Mouse (Mus musculus): ENCODE measurements at regions not wholly inside any gene's neighbourhood (a gene's known extent, or its start where the extent isn't known, plus 50 kb on each side); places are given as distances from the start of the nearest gene placed in this dataset.
A peak's percentile ranks its signal among the peaks of the same experiment; 100 is the strongest.

- Histone ChIP-seq H3K4me3 (peak overlapping the region; percentile 74), H3K27ac (peak overlapping the region; percentile 95)
- no peak for TF ChIP-seq CTCF (IDR thresholded peaks at IDR 0.05)
- intact Hi-C loops (cut with DNase I): loop anchor here (1.0 kb wide), 1 partner anchor 369 kb away; no protein-coding TSS in a partner anchor
- no peak for DNase-seq (ENCODE audit: extremely low spot score in 1 of 2, low spot score in 2 of 2)
Measured at GRCm38 (mm10) chr9:41582711-41583236, 421.3 kb upstream of the Ubash3b start.

- Histone ChIP-seq H3K4me3 (peak overlapping the region; percentile 74), H3K27ac (peak overlapping the region; percentile 95)
- TF ChIP-seq CTCF (IDR thresholded peaks at IDR 0.05): no peak
- no peak for DNase-seq (ENCODE audit: extremely low spot score in 1 of 2, low spot score in 2 of 2)
- intact Hi-C loops (cut with DNase I): no loop called here
Measured at GRCm38 (mm10) chr9:41582171-41582570, 420.7 kb upstream of the Ubash3b start.

GRCm38 (mm10) chr9:41581741-41582140, 420.2 kb upstream of the Ubash3b start:
- intact Hi-C loops (cut with DNase I): loop anchor here (1.0 to 2.0 kb wide), 4 partner anchors 29 to 205 kb away; no protein-coding TSS in a partner anchor
- no peak for DNase-seq (ENCODE audit: extremely low spot score in 1 of 2, low spot score in 2 of 2)
- H3K4me3 ChIP-seq: peak overlapping the region; percentile 74
- peak overlapping the region; percentile 95 for H3K27ac ChIP-seq
- TF ChIP-seq CTCF (IDR thresholded peaks at IDR 0.05): no peak

- intact Hi-C loops (cut with DNase I): loop anchor here (1.0 to 2.0 kb wide), 4 partner anchors 30 to 204 kb away; no protein-coding TSS in a partner anchor
- no peak for TF ChIP-seq CTCF (IDR thresholded peaks at IDR 0.05)
- peak in 1 of 2 experiments; percentile 35 for DNase-seq (ENCODE audit: extremely low spot score in 1 of 2, low spot score in 2 of 2)
- Histone ChIP-seq H3K4me3 (peak overlapping the region; percentile 74), H3K27ac (peak overlapping the region; percentile 95)
Measured at GRCm38 (mm10) chr9:41581152-41581551, 419.7 kb upstream of the Ubash3b start.

GRCm38 (mm10) chr9:41580611-41581041, 419.1 kb upstream of the Ubash3b start:
- Histone ChIP-seq H3K4me3 (peak overlapping the region; percentile 74), H3K27ac (peak overlapping the region; percentile 95)
- no peak for TF ChIP-seq CTCF (IDR thresholded peaks at IDR 0.05)
- intact Hi-C loops (cut with DNase I): loop anchor here (1.0 to 2.0 kb wide), 4 partner anchors 30 to 204 kb away; no protein-coding TSS in a partner anchor
- peak; percentile 77 to 80 for DNase-seq (ENCODE audit: extremely low spot score in 1 of 2, low spot score in 2 of 2)

GRCm38 (mm10) chr9:41580067-41580466, 418.6 kb upstream of the Ubash3b start:
- Histone ChIP-seq H3K27ac (peak overlapping the region; percentile 95), H3K4me3 (peak overlapping the region; percentile 74)
- DNase-seq (ENCODE audit: extremely low spot score in 1 of 2, low spot score in 2 of 2): no peak
- intact Hi-C loops (cut with DNase I): loop anchor here (2.0 kb wide), 2 partner anchors 31 to 203 kb away; no protein-coding TSS in a partner anchor
- no peak for TF ChIP-seq CTCF (IDR thresholded peaks at IDR 0.05)

- peak; percentile 66 for TF ChIP-seq CTCF (IDR thresholded peaks at IDR 0.05)
- DNase-seq (ENCODE audit: extremely low spot score in 1 of 2, low spot score in 2 of 2): peak; percentile 57 to 69
- H3K27ac ChIP-seq: peak overlapping the region; percentile 95
- intact Hi-C loops (cut with DNase I): loop anchor here (1.0 to 5.0 kb wide), 6 partner anchors 31 to 372 kb away; no protein-coding TSS in a partner anchor
- H3K4me3 ChIP-seq: peak overlapping the region; percentile 74
Measured at GRCm38 (mm10) chr9:41579107-41580014, 417.9 kb upstream of the Ubash3b start.

- H3K4me3 ChIP-seq: peak overlapping the region; percentile 74
- no peak for DNase-seq (ENCODE audit: extremely low spot score in 1 of 2, low spot score in 2 of 2)
- intact Hi-C loops (cut with DNase I): loop anchor here (1.0 to 5.0 kb wide), 4 partner anchors 80 to 373 kb away; no protein-coding TSS in a partner anchor
- peak overlapping the region; percentile 95 for H3K27ac ChIP-seq
- no peak for TF ChIP-seq CTCF (IDR thresholded peaks at IDR 0.05)
Measured at GRCm38 (mm10) chr9:41578221-41579106, 417.0 kb upstream of the Ubash3b start.

- no peak overlapping the region for H3K4me3 ChIP-seq
- intact Hi-C loops (cut with DNase I): loop anchor here (5.0 kb wide), 1 partner anchor 315 kb away; no protein-coding TSS in a partner anchor
- H3K27ac ChIP-seq: peak overlapping the region; percentile 95
- TF ChIP-seq CTCF (IDR thresholded peaks at IDR 0.05): no peak
- DNase-seq (ENCODE audit: extremely low spot score in 1 of 2, low spot score in 2 of 2): no peak
Measured at GRCm38 (mm10) chr9:41577760-41578159, 416.3 kb upstream of the Ubash3b start.

GRCm38 (mm10) chr9:41575826-41576225, 414.3 kb upstream of the Ubash3b start:
- no peak for TF ChIP-seq CTCF (IDR thresholded peaks at IDR 0.05)
- Histone ChIP-seq H3K27ac (no peak overlapping the region), H3K4me3 (no peak overlapping the region)
- intact Hi-C loops (cut with DNase I): loop anchor here (5.0 kb wide), 1 partner anchor 316 kb away; no protein-coding TSS in a partner anchor
- DNase-seq (ENCODE audit: extremely low spot score in 1 of 2, low spot score in 2 of 2): no peak

GRCm38 (mm10) chr9:41570262-41570661, 408.8 kb upstream of the Ubash3b start:
- TF ChIP-seq CTCF (IDR thresholded peaks at IDR 0.05): no peak
- H3K4me3 ChIP-seq: no peak overlapping the region
- H3K27ac ChIP-seq: no peak overlapping the region
- intact Hi-C loops (cut with DNase I): no loop called here
- DNase-seq (ENCODE audit: extremely low spot score in 1 of 2, low spot score in 2 of 2): no peak

Measured in left cerebral cortex, adult 2 months (tissue).